ENCODE assay signal across 21 mouse cellular contexts in the genomic region with DNA sequence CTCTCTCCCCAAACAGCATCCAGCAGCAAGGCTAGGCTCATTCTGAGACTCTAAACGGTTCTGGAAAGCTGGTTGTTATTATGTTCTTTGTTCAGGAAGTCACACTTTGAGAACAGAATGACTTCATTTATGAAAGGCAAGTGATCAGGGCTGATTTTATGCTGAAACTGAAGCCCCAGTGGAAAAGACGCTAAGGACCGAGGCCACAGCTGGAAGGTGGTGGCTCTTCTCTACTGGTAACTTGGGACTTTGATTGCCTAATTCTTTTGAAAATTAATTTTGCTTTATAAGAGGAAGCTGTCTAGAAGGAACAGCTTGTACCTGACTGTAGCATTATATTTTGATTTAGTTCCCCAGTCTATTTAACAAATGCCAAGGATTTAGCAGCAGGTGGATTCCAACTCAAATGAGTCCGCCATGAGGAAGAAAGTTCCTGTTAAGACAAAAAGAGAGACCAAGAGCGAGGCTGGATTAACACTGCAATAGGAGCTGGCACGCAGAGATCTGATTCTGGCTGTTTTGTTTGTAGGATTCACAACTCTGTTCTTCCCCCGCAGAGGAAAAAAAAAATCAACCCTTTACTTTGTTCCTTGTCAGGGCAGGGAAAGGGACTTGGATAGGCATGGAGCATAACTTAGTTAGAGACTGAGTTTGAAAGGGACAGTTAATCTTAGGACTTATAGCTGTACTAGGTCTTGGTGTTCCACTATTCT.
DNase-seq lines count a peak whose midpoint lies in the region; ATAC-seq and TF ChIP-seq lines count a peak whose summit lies in the region.
"Had no signal": no experiment of that assay in that cellular context is flagged by ENCODE, and none has a peak within 500 bp of the region (broad histone marks: within the 10 kb centered on the region; RNA-seq: fewer than 3 reads in every experiment).

No protein-coding gene starts in this region.

- H3K36me3 ChIP-seq in heart, adult 2 months (ENCODE audit: control insufficient read depth, insufficient read depth, low read length): no peaks in the 10 kb centered on the region
- H3K36me3 ChIP-seq: embryonic facial prominence, embryonic 13.5 days; G1E; hindbrain, embryonic 10.5 days; intestine, embryonic 15.5 days had no signal

- H3K4me1 ChIP-seq in heart, adult 2 months (ENCODE audit: control insufficient read depth, insufficient read depth, low read length): no peaks in the 10 kb centered on the region
- H3K4me1 ChIP-seq: hindbrain, embryonic 10.5 days had no signal

- H3K79me2 ChIP-seq in heart, adult 2 months (replicated peaks; ENCODE audit: control insufficient read depth, insufficient read depth, low read length): no peaks in the 10 kb centered on the region

- TF ChIP-seq EP300 in heart, adult 2 months (IDR thresholded peaks at IDR 0.05; ENCODE audit: insufficient read depth, low read depth, low read length): no peak

- no peak overlapping the region for H3K4me3 ChIP-seq in heart, adult 2 months
- H3K4me3 ChIP-seq: embryonic facial prominence, embryonic 13.5 days; forebrain, embryonic 13.5 days; hindbrain, embryonic 10.5 days; intestine, embryonic 15.5 days had no signal

- no peak for TF ChIP-seq POLR2A in heart, adult 2 months (IDR thresholded peaks at IDR 0.05; ENCODE audit: insufficient read depth, low read depth, low read length)

- no peak overlapping the region for H3K27ac ChIP-seq in heart, adult 2 months
- H3K27ac ChIP-seq: embryonic facial prominence, embryonic 13.5 days; forebrain, embryonic 13.5 days; hindbrain, embryonic 10.5 days; hindbrain, embryonic 14.5 days; intestine, embryonic 15.5 days had no signal

- no peaks in the 10 kb centered on the region for H3K27me3 ChIP-seq in heart, adult 2 months (ENCODE audit: control insufficient read depth, insufficient read depth, low read length)
- H3K27me3 ChIP-seq: embryonic facial prominence, embryonic 13.5 days; forebrain, embryonic 13.5 days; intestine, embryonic 15.5 days had no signal

- intact Hi-C loops in heart, adult 2 months (cut with DNase I): no loop called here

- peak; percentile 46 for ATAC-seq in frontal cortex, adult (ENCODE audit: low TSS enrichment)
- ATAC-seq: CD4-positive, CD25-positive, alpha-beta regulatory T cell, adult 4 months; forebrain, embryonic 13.5 days; forebrain, postnatal 0 days; intestine, embryonic 15.5 days had no signal

- WGBS in heart, adult 2 months: 65% methylated on average over 7 of the region's 7 CpGs

- TF ChIP-seq CTCF in heart, adult 2 months (IDR thresholded peaks at IDR 0.05): no peak

- DNase-seq in frontal cortex, postnatal 10 days (ENCODE audit: low spot score in 2 of 2): no peak
- DNase-seq in heart, adult 11 months: peak; percentile 94
- no peak for DNase-seq in heart, adult 2 months
- peak; percentile 72 for DNase-seq in brain, adult 2 months (ENCODE audit: low read depth, low spot score)
- peak; percentile 75 for DNase-seq in skeletal muscle tissue, adult 2 months (ENCODE audit: low read depth, low spot score)
- no peak for DNase-seq in urinary bladder, adult 2 months (ENCODE audit: low spot score)
- DNase-seq: adrenal gland, adult 8-10 months; adrenal gland, postnatal 36 days; B cell, adult 2 months; cerebellum, adult 11 months; cerebellum, adult 9-10 months; cerebellum, postnatal 25 days; forebrain, postnatal 0 days had no signal

- no peak overlapping the region for H3K9ac ChIP-seq in heart, adult 2 months (ENCODE audit: low read depth, low read length)
- H3K9ac ChIP-seq: embryonic facial prominence, embryonic 13.5 days; forebrain, embryonic 13.5 days; forebrain, postnatal 0 days; hindbrain, embryonic 14.5 days; intestine, embryonic 15.5 days had no signal

Comparison
In these comparisons a context has a peak if more than half of its experiments do, and no peak if none do; other contexts are left out.
1. DNase-seq: peak in heart, adult 11 months (single experiment), brain, adult 2 months (single experiment) and skeletal muscle tissue, adult 2 months (single experiment); none in frontal cortex, postnatal 10 days (0 of 2), heart, adult 2 months (0 of 2) and urinary bladder, adult 2 months (single experiment).